Mouse (Mus musculus) adrenal gland, postnatal 0 days (tissue): ENCODE data around the gene Pla2g1b. TPM values are rescaled to one million over a fixed set of nuclear protein-coding genes. Genes with fewer than 3 reads are reported as not detected.

Experiments
- polyA plus RNA-seq: library from polyadenylated mRNA; unstranded; fragments of >200 nt; fragmentation: Nextera tagmentation; extraction: Ambion mirVana; gene quantifications from 2 replicates; pipeline ENCODE4 v1.2.1, GENCODE M21; 2015

Pla2g1b gene
- 1.2 and 1.7 TPM in 2 replicates for polyA plus RNA-seq

GRCm38 (mm10) chr5:115465642-115466420 lies at the start of gene Pla2g1b:
Gene Pla2g1b, plus strand, starts transcription at chr5:115466262.

DNA sequence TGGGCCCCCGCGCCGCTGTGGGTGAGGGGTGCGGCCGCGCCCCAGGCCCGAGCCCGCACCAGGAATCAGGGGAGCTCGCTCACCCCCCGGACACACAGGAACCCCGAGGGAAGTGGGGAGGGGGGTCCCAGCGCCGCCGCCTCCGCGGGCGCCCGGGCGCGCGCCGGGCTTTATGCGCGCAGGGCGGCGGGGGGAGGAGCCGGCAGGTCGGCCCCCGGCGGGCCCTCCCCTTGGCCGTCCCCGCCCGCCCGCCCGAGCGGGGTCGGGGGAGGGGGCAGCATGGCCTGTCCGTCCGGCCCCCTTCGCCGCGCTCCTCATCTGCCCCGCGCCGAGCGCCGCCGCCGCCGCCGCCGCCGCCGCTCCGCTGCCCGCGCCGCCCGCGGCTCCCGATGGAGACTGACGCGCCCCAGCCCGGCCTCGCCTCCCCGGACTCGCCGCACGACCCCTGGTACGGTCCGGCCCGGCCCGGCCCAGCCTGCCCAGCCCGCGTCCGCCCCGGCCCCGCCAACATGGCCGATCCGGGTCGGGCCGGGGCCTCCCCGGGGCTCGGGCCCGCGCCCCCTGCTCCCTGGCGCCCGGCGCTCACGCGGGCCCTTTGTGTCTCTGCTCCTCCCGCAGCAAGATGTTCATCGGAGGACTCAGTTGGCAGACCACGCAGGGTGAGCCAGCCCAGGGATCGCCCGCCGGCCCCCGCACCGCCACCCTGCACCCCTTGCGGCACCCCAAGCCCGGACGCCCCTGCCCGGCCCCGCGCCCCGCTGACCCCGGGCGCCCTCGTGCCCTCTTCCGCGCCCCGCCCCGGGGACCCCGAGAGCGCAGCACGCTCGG lies 36.5 kb upstream of the Pla2g1b start, which contains the start of gene Msi1:
Gene Msi1, plus strand, starts transcription at position 241 of the 828 bp plus-strand sequence.

GRCm38 (mm10) chr5:115483947-115484920 lies 18.2 kb downstream of the Pla2g1b start, which contains the start of gene Sirt4:
Gene Sirt4, minus strand, starts transcription at chr5:115484725.

GRCm38 (mm10) chr5:115506454-115507201 lies 40.6 kb downstream of the Pla2g1b start, which contains the start of gene Pxn:
Gene Pxn, plus strand, starts transcription at chr5:115506676.

Other genes with a start within 250 kb of the Pla2g1b start
- gene Pop5, start 230.4 kb upstream of the Pla2g1b start, polyA plus RNA-seq, result 122 and 162 TPM in 2 replicates
- gene Rnf10, start 193.4 kb upstream of the Pla2g1b start, polyA plus RNA-seq, result 98.7 and 129 TPM in 2 replicates
- 28.4 and 38.6 TPM in 2 replicates for gene Coq5, start 186.6 kb upstream of the Pla2g1b start, polyA plus RNA-seq
- 875 and 948 TPM in 2 replicates for gene Dynll1, start 165.3 kb upstream of the Pla2g1b start, polyA plus RNA-seq
- gene Srsf9, start 139.1 kb upstream of the Pla2g1b start, polyA plus RNA-seq, result 101 and 175 TPM in 2 replicates
- gene Gatc, start 125.1 kb upstream of the Pla2g1b start, polyA plus RNA-seq, result 24.1 and 24.3 TPM in 2 replicates
- 79.9 and 81.5 TPM in 2 replicates for gene Triap1, start 125.0 kb upstream of the Pla2g1b start, polyA plus RNA-seq
- 1,163 and 1,602 TPM in 2 replicates for gene Cox6a1, start 117.3 kb upstream of the Pla2g1b start, polyA plus RNA-seq
- gene Msi1, start 36.7 kb upstream of the Pla2g1b start, polyA plus RNA-seq, result 7.9 and 8.3 TPM in 2 replicates
- 20.8 and 33.9 TPM in 2 replicates for gene Sirt4, start 18.5 kb downstream of the Pla2g1b start, polyA plus RNA-seq
- gene Pxn, start 40.4 kb downstream of the Pla2g1b start, polyA plus RNA-seq, result 21.9 and 26.2 TPM in 2 replicates
- 991 and 1,032 TPM in 2 replicates for gene Rplp0, start 93.2 kb downstream of the Pla2g1b start, polyA plus RNA-seq
- gene Gcn1l1, start 99.0 kb downstream of the Pla2g1b start, polyA plus RNA-seq, result 12.0 and 17.6 TPM in 2 replicates
- 16.0 and 19.4 TPM in 2 replicates for gene Rab35, start 165.6 kb downstream of the Pla2g1b start, polyA plus RNA-seq